Mouse (Mus musculus) hindbrain, postnatal 0 days (tissue): ENCODE measurements around the gene Fam149b. TPM values are rescaled to one million over a fixed set of nuclear protein-coding genes. Genes with fewer than 3 reads are reported as not detected.

Experiments
- ATAC-seq: fragments of 200-750 bp; cut with Nextera tagmentation; 2 replicates; pipeline ENCODE4 v1.8.0; 2017; ENCODE audit warnings: mild to moderate bottlenecking, moderate TSS enrichment, moderate library complexity
- DNase-seq: peaks from one replicate; pipeline ENCODE4 v3.0.0-alpha.2; 2015; ENCODE audit warnings: low spot score
- H3K27ac ChIP-seq: fragments of 300-500 bp; sonication (generic); 2 replicates; pipeline ENCODE4 v1.5.1; 2014; ENCODE audit warnings: mild to moderate bottlenecking
- H3K27me3 ChIP-seq: fragments of 300-500 bp; sonication (generic); 2 replicates; pipeline ENCODE4 v1.6.1; 2014; ENCODE audit warnings: low read length, mixed read lengths; ENCODE audit not compliant: insufficient read depth
- H3K36me3 ChIP-seq: fragments of 300-500 bp; sonication (generic); 2 replicates; pipeline ENCODE4 v1.6.1; 2014; ENCODE audit warnings: low read length, mixed read lengths; ENCODE audit not compliant: insufficient read depth
- H3K4me1 ChIP-seq: fragments of 300-500 bp; sonication (generic); 2 replicates; pipeline ENCODE4 v1.6.1; 2014; ENCODE audit warnings: antibody characterized with exemption, low read length, mixed read lengths; ENCODE audit not compliant: insufficient read depth
- H3K4me2 ChIP-seq: fragments of 300-500 bp; sonication (generic); 2 replicates; pipeline ENCODE4 v1.6.1; 2014; ENCODE audit warnings: low read depth, mild to moderate bottlenecking, low read length, moderate library complexity, mixed read lengths
- H3K4me3 ChIP-seq: fragments of 300-500 bp; sonication (generic); 2 replicates; pipeline ENCODE4 v1.5.1; 2014; ENCODE audit warnings: low read length
- H3K9ac ChIP-seq: fragments of 300-500 bp; sonication (generic); replicated peaks from 2 replicates; pipeline ENCODE4 v1.6.1; 2014; ENCODE audit warnings: mild to moderate bottlenecking, low read length, moderate library complexity, mixed read lengths
- H3K9me3 ChIP-seq: fragments of 300-500 bp; sonication (generic); 2 replicates; pipeline ENCODE4 v1.6.1; 2016; ENCODE audit warnings: low read length, mixed read lengths
- CTCF ChIP-seq: IDR thresholded peaks from 2 replicates; pipeline ENCODE4 v1.5.1; 2016; ENCODE audit warnings: antibody characterized with exemption, control low read depth, low read depth
- WGBS: fragments of 180-500 bp; shearing (Covaris S2); extraction: QIAGEN DNeasy Blood & Tissue Kit; methylation state at CpG from one replicate; pipeline ENCODE4 v1.1.7; 2014; 5-methylcytosine and 5-hydroxymethylcytosine counted together
- polyA plus RNA-seq: library from polyadenylated mRNA; unstranded; fragments of >200 nt; fragmentation: Nextera tagmentation; extraction: Ambion mirVana; gene quantifications from 2 replicates; pipeline ENCODE4 v1.2.1, GENCODE M21; 2015
- total RNA-seq: library from RNA; depleted of rRNA; stranded (reverse); fragments of >200 nt; gene quantifications from 2 replicates; pipeline ENCODE4 v1.2.3, GENCODE M21; 2014

The Fam149b gene
- total and polyA plus RNA-seq, 2 experiments from 2014 or later: 28.8 to 44.4 TPM

DNA sequence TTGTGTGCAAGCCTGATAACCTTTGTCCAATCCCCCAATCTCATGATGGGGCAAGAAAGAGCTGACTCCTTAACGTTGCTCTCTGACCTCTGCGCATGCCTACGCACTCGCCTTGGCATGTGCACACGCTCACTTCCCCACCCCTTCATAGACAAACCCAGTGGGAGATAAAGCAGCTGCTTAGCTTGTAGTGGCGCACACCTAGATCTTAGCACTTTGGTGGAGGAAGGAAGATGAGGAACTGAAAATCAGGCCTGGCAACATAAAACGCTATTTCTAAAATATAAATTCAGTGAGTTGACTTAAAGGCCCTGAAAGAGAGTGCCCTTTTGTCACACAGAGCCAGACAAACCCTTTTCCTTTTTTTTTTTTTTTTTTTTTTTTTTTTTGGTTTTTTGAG is 22.8 kb downstream of the Fam149b start:
- no peaks in the 10 kb centered on the region for H3K9me3 ChIP-seq
- no peak overlapping the region for H3K4me2 ChIP-seq
- ATAC-seq (no peak), DNase-seq (no peak)
- H3K9ac ChIP-seq: no peak overlapping the region
- no peaks in the 10 kb centered on the region for H3K27me3 ChIP-seq
- no peak overlapping the region for H3K4me3 ChIP-seq
- 84% methylated on average over 7 of the region's 7 CpGs for WGBS
- no peak for TF ChIP-seq CTCF
- H3K36me3 ChIP-seq: peaks cover 40% of the 10 kb centered on the region; the same call in 1 of the 2 replicates
- no peak overlapping the region for H3K27ac ChIP-seq
- no peaks in the 10 kb centered on the region for H3K4me1 ChIP-seq

DNA sequence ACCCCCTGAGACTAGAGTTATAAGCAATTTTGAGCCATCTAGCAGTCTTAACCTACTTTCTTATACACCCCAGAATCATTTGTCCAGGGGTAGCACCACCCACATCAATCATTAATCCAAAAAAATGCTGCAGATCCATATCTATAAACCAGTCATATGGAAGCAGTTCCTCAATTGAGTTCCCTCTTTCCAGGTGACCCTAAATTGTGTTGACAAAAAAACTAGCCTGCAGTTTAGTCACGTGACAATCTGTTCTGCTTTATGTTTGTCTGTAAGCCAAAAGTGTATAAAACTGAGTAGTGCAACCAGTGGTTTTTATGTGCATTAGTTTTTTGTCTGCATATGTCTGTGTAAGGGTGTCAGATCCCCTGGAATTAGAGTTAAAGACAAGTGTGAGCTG is 23.9 kb downstream of the Fam149b start:
- H3K27me3 ChIP-seq: no peaks in the 10 kb centered on the region
- 91% methylated on average over 1 of the region's 1 CpGs for WGBS
- TF ChIP-seq CTCF: no peak
- no peak overlapping the region for H3K9ac ChIP-seq
- ATAC-seq (no peak), DNase-seq (no peak)
- peaks cover 50% of the 10 kb centered on the region; the same call in 1 of the 2 replicates for H3K36me3 ChIP-seq
- no peaks in the 10 kb centered on the region for H3K4me1 ChIP-seq
- H3K4me3 ChIP-seq: no peak overlapping the region
- H3K9me3 ChIP-seq: no peaks in the 10 kb centered on the region
- no peak overlapping the region for H3K4me2 ChIP-seq
- no peak overlapping the region for H3K27ac ChIP-seq

DNA sequence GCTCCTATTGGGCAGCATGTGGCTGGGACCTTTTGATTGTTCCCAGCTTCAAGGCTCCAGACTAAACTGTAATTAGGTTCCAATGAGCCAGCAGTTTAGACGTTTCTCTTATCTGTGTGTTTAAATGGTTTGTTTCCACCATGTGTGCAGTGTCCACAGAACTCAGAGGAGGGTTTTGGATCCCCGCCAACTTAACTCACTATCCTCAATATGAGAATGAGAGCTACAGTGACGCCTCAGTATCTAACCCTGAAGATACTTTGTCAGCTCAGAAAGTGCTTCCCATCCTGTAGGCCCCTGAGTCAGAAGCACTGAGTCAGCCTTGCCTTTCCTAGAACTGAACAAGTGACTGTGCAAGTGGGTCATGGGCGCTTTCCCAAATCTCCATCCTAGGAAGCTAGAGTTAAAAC is 29.2 kb downstream of the Fam149b start:
- Histone ChIP-seq H3K9ac (no peak overlapping the region), H3K4me3 (no peak overlapping the region), H3K27me3 (no peaks in the 10 kb centered on the region), H3K4me1 (no peaks in the 10 kb centered on the region), H3K36me3 (peaks cover 51% of the 10 kb centered on the region), H3K27ac (no peak overlapping the region), H3K4me2 (no peak overlapping the region), H3K9me3 (no peaks in the 10 kb centered on the region)
- no peak for DNase-seq
- no peak for ATAC-seq
- 81% methylated on average over 4 of the region's 4 CpGs for WGBS
- TF ChIP-seq CTCF: no peak

DNA sequence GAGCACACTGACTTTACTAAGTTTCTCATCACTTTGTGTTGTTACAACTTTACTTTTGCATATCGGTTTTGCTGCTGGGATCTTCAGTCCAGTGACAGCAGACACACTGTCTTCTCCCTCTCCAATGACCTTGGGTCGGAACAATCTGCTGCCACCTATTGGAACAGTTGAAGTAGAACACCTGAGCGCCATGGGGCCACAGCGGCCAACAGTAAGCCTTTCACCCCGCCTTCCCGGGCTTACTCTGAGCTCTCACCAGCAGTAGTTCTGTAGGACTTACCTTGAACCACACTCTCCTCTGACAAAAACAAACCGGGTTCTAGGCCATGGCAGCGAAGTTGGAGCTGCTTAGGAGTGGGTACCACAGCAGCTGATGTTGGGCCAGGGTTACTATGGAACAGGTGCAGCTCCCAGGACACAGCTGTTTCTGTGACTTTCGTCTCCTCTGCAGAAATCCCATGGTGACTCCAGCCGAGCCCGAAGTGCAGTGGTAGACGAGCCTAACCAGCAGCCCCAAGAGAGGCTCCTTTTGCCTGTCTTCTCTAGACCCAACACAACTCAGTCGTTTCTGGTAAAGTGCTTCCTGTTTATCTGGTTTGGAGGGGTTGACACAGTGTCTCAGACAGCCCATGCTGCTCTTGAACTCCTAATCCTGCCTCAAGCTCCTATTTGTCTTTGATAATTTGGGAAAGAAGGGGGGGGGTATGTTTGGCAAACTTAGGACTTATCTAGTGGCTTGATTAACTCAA is 30.5 kb downstream of the Fam149b start:
- no peak overlapping the region for H3K9ac ChIP-seq
- no peak overlapping the region for H3K4me2 ChIP-seq
- no peak overlapping the region for H3K4me3 ChIP-seq
- ATAC-seq: peak; percentile 82
- no peak overlapping the region for H3K27ac ChIP-seq
- no peaks in the 10 kb centered on the region for H3K9me3 ChIP-seq
- TF ChIP-seq CTCF: peak; percentile 64
- peak; percentile 62 for DNase-seq
- H3K36me3 ChIP-seq: peaks cover 47% of the 10 kb centered on the region
- H3K27me3 ChIP-seq: no peaks in the 10 kb centered on the region
- WGBS: 42% methylated on average over 13 of the region's 13 CpGs
- no peaks in the 10 kb centered on the region for H3K4me1 ChIP-seq

DNA sequence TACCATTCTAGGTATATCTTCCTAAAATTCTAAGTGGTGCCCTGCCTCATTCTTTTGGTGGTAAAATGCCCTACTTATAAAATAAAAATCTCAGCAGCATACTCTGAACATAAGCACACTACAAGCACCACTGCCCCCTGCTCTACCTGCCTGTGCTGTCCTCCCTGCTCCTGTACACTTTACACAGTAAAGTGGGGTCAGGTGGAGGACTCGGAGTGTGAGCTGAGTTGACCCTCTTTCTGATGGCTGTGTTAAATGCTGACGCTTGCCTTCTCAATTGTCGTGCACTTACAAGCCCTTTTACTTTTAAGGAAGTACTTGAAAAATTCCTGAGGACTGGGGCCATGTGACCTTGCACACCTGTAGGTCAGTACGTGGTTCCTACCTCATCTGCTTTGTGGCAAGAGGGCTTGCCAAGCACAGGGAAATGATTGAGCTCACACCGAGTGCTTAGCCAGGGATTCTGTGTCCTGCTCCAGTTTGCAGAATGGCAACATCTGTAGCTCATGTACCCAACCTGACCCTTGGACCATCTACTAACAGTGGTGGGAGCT is 31.2 kb downstream of the Fam149b start:
- no peak for ATAC-seq
- Histone ChIP-seq H3K4me2 (no peak overlapping the region), H3K27ac (no peak overlapping the region), H3K9ac (no peak overlapping the region), H3K4me1 (no peaks in the 10 kb centered on the region), H3K4me3 (no peak overlapping the region), H3K9me3 (no peaks in the 10 kb centered on the region), H3K36me3 (peaks cover 41% of the 10 kb centered on the region), H3K27me3 (no peaks in the 10 kb centered on the region)
- no peak for TF ChIP-seq CTCF
- no peak for DNase-seq
- 87% methylated on average over 5 of the region's 5 CpGs for WGBS

DNA sequence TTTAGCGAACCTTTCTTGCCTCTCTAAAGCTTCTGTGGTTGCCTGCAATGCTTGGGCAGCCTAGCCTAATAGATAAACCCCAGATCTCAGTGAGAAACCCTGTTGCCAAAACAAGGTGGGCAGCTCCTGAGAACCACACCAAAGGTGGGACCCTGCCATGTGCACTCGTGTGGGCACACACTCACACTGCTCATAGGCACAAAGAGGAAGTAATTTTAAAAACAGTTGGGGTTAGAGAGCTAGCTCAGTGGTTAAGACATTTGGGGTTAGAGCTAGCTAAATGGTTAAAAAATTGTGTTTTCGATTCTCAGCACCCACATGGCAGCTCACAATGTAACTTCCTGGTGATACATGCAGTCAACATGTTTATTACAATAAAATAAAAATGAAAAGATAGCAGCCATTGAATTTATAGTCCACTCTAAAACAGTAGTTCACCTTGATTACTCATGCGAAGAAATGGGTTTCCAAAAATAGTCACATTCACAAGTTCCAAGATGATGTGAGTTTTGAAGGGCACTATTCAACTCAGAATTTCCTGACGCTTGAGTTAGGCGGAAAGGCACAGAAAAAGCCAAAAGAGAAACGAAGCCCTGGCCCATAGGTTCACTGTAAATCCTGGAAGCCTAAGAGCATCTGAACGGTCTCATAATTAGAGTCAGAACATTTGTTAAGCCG is 31.9 kb downstream of the Fam149b start:
- no peak overlapping the region for H3K4me2 ChIP-seq
- no peaks in the 10 kb centered on the region for H3K27me3 ChIP-seq
- peaks cover 40% of the 10 kb centered on the region for H3K36me3 ChIP-seq
- H3K9me3 ChIP-seq: no peaks in the 10 kb centered on the region
- TF ChIP-seq CTCF: no peak
- H3K9ac ChIP-seq: no peak overlapping the region
- H3K4me1 ChIP-seq: no peaks in the 10 kb centered on the region
- no peak for DNase-seq
- H3K27ac ChIP-seq: no peak overlapping the region
- WGBS: 92% methylated on average over 9 of the region's 9 CpGs
- no peak for ATAC-seq
- H3K4me3 ChIP-seq: no peak overlapping the region
